Mouse (Mus musculus) telencephalon, adult 2 months (tissue): Measurements from ENCODE around the gene Camk1d.

Experiments used
- DNase-seq: peaks from one replicate; pipeline ENCODE4 v3.0.0-alpha.2; 2011; ENCODE audit warnings: low read depth, low spot score

Camk1d gene

DNA sequence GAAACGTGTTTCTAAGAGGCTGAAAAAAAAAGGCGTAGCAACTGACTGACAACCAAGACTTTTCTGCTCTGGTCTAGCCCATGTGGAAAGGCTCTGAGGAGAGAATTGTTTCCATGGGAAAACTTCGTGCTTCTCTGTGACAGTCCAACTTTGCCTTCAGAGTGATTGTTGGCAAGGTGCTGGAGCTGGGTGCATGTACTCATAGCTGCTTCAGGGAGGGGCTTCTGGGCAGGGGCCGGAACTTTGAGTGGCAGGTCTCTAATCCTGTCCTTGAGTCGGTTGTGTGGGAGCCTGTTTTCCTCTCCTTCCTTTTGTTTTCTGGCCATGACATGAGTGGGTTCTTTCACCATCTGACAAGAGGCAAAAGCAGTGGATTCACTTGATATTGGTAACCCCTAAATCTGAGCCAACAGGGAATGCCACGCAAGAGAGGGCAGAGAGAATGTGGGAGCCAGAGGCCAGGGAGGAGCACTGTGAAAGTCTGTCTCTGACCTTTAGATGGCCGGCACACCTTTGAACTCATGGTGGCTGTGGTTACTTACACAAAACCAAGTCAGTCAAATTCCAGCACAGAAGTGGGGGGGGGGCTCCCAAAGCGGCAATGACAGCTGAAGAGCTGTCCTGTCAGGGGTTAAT, 392.5 kb downstream of the Camk1d start:
- no peak for DNase-seq

DNA sequence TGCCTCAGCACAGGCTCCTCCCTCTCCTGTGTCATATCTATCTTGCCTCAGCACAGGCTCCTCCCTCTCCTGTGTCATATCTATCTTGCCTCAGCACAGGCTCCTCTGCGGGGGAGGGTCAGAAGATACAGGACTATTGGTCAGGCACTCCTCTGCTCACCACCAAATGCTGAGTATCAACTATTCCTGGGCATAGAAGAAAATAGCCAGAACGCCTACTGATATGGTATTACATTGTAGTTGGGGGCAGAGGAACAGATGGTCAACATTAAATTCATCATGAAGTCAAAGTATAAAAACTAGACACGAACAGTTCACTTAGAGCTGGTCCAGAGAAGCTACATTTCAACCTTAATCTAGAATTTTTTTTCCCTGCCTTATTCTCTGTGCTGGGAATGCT, 395.2 kb downstream of the Camk1d start:
- DNase-seq = peak; percentile 55

DNA sequence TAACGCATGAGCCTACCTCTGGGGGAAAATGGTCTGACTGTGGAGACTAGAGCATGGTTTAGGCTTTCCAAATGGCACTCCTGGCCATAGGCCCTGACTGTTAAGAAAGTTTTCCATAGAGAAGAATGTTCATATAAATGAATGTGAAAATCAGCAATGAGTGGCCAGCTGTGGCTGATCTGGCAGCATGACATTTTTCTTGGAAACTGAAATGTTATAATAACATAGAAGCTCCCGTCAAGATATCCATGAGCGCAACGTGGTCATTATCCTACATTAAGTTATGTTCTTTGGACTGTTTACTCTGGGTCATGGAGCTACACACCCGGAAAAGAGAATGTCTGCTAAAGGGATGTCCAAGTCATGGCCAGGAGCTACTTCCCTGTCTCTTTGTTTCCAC, 397.6 kb downstream of the Camk1d start:
- no peak for DNase-seq

DNA sequence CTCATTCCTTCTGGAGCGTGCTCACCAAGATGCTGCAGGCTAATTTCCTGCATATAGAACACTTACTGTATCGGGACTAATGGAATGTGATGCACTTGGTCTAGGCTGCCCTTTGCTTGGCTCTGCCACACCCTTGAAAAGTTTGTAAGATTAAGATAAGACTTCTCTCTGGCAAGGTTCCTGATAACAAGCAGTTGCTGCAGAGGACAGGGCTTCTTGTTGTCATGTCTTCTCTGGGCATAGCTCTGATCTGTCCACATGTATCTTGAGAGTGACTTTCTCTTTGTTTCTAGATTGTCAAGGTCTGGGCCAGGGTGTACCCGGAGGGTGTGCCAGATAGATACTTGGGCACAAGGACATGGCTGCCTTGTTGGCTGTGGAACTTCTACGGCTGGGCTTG, 398.1 kb downstream of the Camk1d start:
- no peak for DNase-seq

- no peak for DNase-seq
Observed at GRCm38 (mm10) chr2:5315291-5315828, 399.0 kb downstream of the Camk1d start.

GRCm38 (mm10) chr2:5314530-5315166, 399.7 kb downstream of the Camk1d start:
- DNase-seq = no peak

DNA sequence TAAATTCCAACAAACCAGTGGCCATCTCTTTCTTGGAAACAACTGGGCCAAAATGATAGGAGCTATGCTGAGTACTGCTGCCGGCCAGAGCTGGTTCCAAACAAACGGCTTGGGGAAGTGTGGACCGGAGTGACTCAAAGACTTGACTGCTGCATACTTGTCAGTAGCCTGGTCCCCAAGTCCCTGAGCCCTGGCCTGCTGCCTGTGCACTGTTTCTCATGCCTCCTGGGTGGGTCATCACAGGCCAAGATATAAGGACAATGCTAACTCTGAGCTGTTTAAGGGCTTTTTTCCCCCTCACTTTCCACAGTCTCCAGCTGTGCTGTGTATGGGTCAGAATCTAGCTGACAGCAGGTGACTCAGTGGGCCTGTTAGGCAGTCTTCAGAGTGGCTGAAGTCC, 409.2 kb downstream of the Camk1d start:
- no peak for DNase-seq

DNA sequence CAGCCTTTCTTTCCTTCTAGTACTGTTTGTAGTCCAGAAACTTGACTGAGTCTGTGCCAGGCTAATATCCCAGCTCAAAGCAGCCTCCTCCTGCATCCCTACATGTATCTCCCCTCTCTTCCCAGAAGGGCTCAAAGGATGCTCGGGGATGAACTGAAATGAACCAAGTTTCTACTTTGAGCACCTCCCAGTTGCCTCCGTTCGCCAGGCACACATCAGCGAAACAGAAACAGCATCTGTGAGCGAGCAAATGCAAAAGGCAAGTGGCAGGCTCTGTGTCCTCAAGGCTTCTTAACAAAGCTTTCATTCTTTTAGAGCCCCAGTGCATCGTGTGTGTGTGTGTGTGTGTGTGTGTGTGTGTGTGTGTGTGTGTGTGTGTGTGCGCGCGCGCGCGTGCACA, 409.9 kb downstream of the Camk1d start:
- peak; percentile 29 for DNase-seq

DNA sequence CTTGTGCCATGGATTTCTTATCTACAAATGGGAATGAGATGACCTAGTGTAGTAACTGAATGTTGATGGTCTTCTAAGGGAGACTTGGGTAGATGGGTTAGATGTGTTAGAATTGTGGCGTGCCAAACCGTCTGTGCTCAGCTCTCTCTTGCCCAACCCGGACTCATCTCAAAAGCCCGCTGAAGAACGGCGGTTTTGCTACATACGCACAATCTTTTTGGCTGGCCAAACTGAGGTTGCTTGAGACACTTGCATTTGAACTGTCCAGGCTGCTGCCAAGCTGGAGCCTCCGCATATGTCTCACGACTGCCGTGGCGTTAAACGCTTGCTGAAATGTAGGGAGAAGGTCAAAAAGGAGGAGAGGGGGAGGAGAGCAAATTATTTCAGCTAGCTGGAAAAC, 413.0 kb downstream of the Camk1d start:
- DNase-seq = no peak

GRCm38 (mm10) chr2:5298071-5298470, 416.2 kb downstream of the Camk1d start:
- DNase-seq = no peak

GRCm38 (mm10) chr2:5296749-5297545, 417.4 kb downstream of the Camk1d start:
- DNase-seq = no peak

DNA sequence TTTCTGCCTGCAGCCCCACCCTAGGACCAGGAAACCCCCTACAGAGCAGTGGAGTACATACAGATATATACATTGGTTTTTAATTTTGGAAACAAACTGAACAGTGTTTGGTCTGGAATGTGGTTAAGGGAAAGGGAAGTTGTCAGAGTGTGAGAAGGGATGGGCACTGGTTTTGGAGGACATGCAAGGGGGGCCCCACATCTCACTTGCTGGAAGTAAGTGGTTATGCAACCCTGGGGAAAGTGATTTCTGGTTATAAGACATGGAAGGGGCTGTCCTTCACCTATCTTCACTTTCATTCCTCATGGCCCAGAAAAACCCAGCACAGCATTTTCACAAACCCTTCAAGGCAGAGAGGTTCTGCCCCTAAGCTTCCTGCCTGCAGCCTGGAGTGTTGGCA, 419.2 kb downstream of the Camk1d start:
- DNase-seq = no peak

GRCm38 (mm10) chr2:5294451-5294850, 419.9 kb downstream of the Camk1d start:
- DNase-seq = no peak

DNA sequence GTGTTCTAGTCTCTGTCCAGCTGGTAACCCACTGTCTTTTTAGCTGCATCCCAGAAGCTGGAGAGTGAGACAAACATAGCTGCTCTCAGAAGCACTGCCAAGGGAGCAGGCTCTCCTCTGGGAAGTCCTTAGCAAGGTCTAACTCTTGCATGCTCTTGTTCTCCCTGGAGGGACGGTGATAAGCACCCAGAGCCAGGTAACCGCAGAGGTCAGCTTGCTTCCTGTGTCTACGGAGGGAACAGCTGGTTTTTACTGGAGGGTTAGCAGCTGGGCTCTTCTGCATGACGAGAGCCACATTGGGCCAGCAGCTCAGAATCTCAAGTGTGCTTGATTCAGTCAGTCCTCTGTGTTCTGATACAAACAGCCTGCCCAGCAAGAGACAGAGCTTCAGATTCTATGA, 425.7 kb downstream of the Camk1d start:
- no peak for DNase-seq

DNA sequence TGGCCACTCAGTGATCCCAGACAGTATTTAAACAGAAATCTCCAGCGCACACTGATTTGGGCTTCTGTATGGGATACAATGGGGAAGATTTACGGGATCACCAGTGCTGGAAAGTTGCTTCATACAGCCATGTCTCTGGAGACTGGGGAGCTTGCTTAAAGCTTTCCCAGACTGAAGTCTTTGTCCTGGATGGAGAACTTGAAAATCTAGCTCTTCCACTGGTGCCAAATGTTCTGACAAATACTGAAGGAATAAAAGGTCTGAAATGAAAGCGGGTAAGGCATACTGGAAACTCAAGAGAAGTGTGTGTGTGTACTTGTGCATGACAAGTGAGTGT, 427.3 kb downstream of the Camk1d start:
- DNase-seq = no peak

GRCm38 (mm10) chr2:5286189-5287043, 427.9 kb downstream of the Camk1d start:
- DNase-seq = peak; percentile 35

GRCm38 (mm10) chr2:5284351-5284750, 430.0 kb downstream of the Camk1d start:
- no peak for DNase-seq

- no peak for DNase-seq
Observed at GRCm38 (mm10) chr2:5282623-5283022, 431.7 kb downstream of the Camk1d start.

DNA sequence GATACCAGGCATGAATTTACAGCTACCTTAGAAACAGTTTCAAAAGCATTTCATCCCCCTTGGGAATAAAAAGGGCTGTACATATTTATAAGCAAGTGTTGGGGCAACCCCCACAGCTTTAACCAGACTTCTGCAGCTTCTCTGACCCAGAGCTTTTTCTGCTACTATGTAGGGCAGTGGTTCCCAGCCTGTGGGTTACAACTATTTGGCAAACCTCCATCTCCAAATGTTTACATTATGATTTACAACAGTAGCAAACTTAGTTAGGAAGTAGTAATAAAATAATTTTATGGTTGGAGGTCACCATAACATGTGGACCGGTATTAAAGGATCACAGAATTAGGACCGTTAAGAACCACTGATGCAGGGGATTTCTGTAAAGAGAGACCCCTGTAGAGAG, 446.3 kb downstream of the Camk1d start:
- no peak for DNase-seq

DNA sequence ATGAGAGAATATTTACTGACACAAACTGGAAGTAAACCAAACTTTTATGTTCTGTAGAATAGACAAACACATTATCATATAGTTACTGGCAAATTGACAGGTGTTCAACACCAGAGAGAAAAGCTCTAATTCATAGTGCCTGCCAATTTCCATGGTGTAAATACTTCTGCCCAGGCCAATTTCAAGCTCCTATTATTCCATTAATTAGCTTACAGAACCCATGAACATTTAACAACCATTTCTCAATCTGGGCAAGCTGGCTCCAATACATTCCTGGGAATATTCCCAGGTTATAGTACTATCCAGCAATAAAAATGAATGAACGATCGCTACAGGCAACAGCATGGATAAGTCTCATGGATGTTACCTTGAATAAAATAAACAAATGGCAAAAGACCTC, 452.0 kb downstream of the Camk1d start:
- DNase-seq = no peak

GRCm38 (mm10) chr2:5258250-5258649, 456.1 kb downstream of the Camk1d start:
- no peak for DNase-seq

DNA sequence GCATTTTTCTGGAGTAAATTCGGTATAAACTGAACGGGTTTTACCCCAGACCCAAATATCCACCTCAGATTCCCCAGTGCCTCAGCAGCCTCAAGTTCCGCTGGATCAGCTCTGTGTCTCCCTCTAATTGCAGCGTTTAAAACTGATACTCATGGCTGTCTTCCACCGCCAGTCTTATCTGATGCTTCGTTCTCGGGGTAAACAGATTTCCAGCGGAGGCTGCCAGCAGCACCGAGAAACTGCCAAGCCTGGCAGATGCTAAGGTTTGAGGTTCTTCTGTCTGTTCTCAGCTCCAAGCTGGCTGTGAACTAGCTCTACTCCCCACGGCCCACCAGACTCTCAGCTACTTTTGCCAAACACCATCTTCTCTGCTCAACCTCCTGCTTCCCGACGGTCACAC, 464.3 kb downstream of the Camk1d start:
- peak; percentile 89 for DNase-seq
